ENCODE assay signal across 10 mouse cellular contexts in the genomic region with DNA sequence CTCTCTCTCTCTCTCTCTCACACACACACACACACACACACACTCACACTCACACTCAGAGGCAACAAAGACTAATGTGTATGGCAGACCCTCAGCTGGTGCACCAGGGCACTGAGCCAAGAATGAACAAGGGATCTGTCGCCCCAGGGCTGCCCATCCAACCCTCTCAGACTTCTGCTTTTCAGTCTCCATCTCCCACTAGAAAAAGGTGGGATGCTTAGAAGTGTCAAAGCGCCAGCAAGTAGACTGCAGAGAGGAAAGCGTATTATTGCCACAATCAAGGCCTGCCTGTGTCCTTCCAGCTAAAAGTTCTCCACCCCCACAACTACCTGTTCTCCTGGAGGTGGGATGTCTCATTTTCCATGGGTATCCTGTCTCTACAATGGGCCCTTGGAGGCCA. TPM values are rescaled to one million over a fixed set of nuclear protein-coding genes. Genes with fewer than 3 reads are reported as not detected.
A peak's percentile ranks its signal among the peaks of the same experiment; 100 is the strongest.
DNase-seq lines count a peak whose midpoint lies in the region; ATAC-seq and TF ChIP-seq lines count a peak whose summit lies in the region.
"Had no signal": no experiment of that assay in that cellular context is flagged by ENCODE, and none has a peak within 500 bp of the region (broad histone marks: within the 10 kb centered on the region; RNA-seq: fewer than 3 reads in every experiment).

No protein-coding gene starts in this region.

- no peak for TF ChIP-seq CTCF in gastrocnemius, adult 2 months (IDR thresholded peaks at IDR 0.05)
- no peak for TF ChIP-seq CTCF in hindbrain, postnatal 0 days (IDR thresholded peaks at IDR 0.05; ENCODE audit: low read depth)
- no peak for TF ChIP-seq CTCF in stomach, postnatal 0 days (IDR thresholded peaks at IDR 0.05; ENCODE audit: low read depth)

- H3K4me3 ChIP-seq in gastrocnemius, adult 2 months = peak overlapping the region; percentile 84
- H3K4me3 ChIP-seq in neural tube, embryonic 12.5 days = no peak overlapping the region
- H3K4me3 ChIP-seq in hindbrain, postnatal 0 days (ENCODE audit: low read length) = no peak overlapping the region
- no peak overlapping the region for H3K4me3 ChIP-seq in stomach, postnatal 0 days (ENCODE audit: low read depth, low read length)

- peaks cover 26% of the 10 kb centered on the region for H3K4me1 ChIP-seq in neural tube, embryonic 12.5 days
- peaks cover 28% of the 10 kb centered on the region for H3K4me1 ChIP-seq in hindbrain, postnatal 0 days (ENCODE audit: insufficient read depth, low read length)
- H3K4me1 ChIP-seq in stomach, postnatal 0 days (replicated peaks; ENCODE audit: control insufficient read depth, insufficient read depth) = peaks cover 12% of the 10 kb centered on the region

- peaks cover 17% of the 10 kb centered on the region for H3K27me3 ChIP-seq in neural tube, embryonic 12.5 days (replicated peaks)
- H3K27me3 ChIP-seq in hindbrain, postnatal 0 days (ENCODE audit: insufficient read depth, low read length) = no peaks in the 10 kb centered on the region
- no peaks in the 10 kb centered on the region for H3K27me3 ChIP-seq in stomach, postnatal 0 days (ENCODE audit: control insufficient read depth, insufficient read depth, low read length)

- H3K27ac ChIP-seq in gastrocnemius, adult 2 months = peak overlapping the region; percentile 97
- H3K27ac ChIP-seq in neural tube, embryonic 12.5 days = no peak overlapping the region
- no peak overlapping the region for H3K27ac ChIP-seq in hindbrain, postnatal 0 days
- no peak overlapping the region for H3K27ac ChIP-seq in stomach, postnatal 0 days (replicated peaks)
- H3K27ac ChIP-seq: liver, embryonic 13.5 days had no signal

- no peak for DNase-seq in gastrocnemius, adult 2 months
- no peak for DNase-seq in gastrocnemius, postnatal 14 days
- no peak for DNase-seq in neural tube, embryonic 10.5 days (ENCODE audit: extremely low spot score, low spot score)
- peak; percentile 32 for DNase-seq in hindbrain, postnatal 0 days (ENCODE audit: low spot score)
- no peak for DNase-seq in stomach, postnatal 0 days (ENCODE audit: low spot score)
- DNase-seq in adrenal gland, adult 18-20 months (ENCODE audit: low spot score in 2 of 2) = no peak
- DNase-seq in right cerebral cortex, adult 18-20 months = no peak
- DNase-seq: liver, embryonic 13.5 days; right cerebral cortex, postnatal 14 days had no signal

- no peak for ATAC-seq in neural tube, embryonic 12.5 days (ENCODE audit: low FRiP score, low read depth)
- no peak for ATAC-seq in hindbrain, postnatal 0 days
- no peak for ATAC-seq in stomach, postnatal 0 days (ENCODE audit: low FRiP score, low TSS enrichment)

- 81% methylated on average over 3 of the region's 3 CpGs for WGBS in neural tube, embryonic 12.5 days
- 56% methylated on average over 3 of the region's 3 CpGs for WGBS in hindbrain, postnatal 0 days
- WGBS in stomach, postnatal 0 days = 69% methylated on average over 3 of the region's 3 CpGs

- no peak for TF ChIP-seq EP300 in stomach, postnatal 0 days (optimal IDR thresholded peaks at IDR 0.05)

- no peak overlapping the region for H3K9ac ChIP-seq in neural tube, embryonic 12.5 days
- peak overlapping the region; percentile 68; the same call in 1 of the 2 replicates for H3K9ac ChIP-seq in hindbrain, postnatal 0 days (replicated peaks; ENCODE audit: low read length)
- no peak overlapping the region for H3K9ac ChIP-seq in stomach, postnatal 0 days (ENCODE audit: low read length)
- H3K9ac ChIP-seq: liver, embryonic 13.5 days had no signal

- no peaks in the 10 kb centered on the region for H3K9me3 ChIP-seq in neural tube, embryonic 12.5 days
- H3K9me3 ChIP-seq in hindbrain, postnatal 0 days (ENCODE audit: low read length) = no peaks in the 10 kb centered on the region
- no peaks in the 10 kb centered on the region for H3K9me3 ChIP-seq in stomach, postnatal 0 days (ENCODE audit: control insufficient read depth, low read length)
- H3K9me3 ChIP-seq: liver, embryonic 13.5 days had no signal

- intact Hi-C loops in gastrocnemius, adult 2 months (cut with DNase I) = no loop called here
- intact Hi-C loops in gastrocnemius, postnatal 14 days (cut with DNase I; ENCODE audit: low total_unique reads) = no loop called here

- peak overlapping the region; percentile 97 for H3K4me2 ChIP-seq in neural tube, embryonic 12.5 days (replicated peaks)
- H3K4me2 ChIP-seq in hindbrain, postnatal 0 days (ENCODE audit: low read depth, low read length) = peak overlapping the region; percentile 90
- H3K4me2 ChIP-seq in stomach, postnatal 0 days (replicated peaks; ENCODE audit: low read depth) = peak overlapping the region; percentile 74

- H3K36me3 ChIP-seq in neural tube, embryonic 12.5 days = no peaks in the 10 kb centered on the region
- H3K36me3 ChIP-seq in hindbrain, postnatal 0 days (ENCODE audit: insufficient read depth, low read length) = no peaks in the 10 kb centered on the region
- no peaks in the 10 kb centered on the region for H3K36me3 ChIP-seq in stomach, postnatal 0 days (ENCODE audit: control insufficient read depth, insufficient read depth, low read length)
- H3K36me3 ChIP-seq: liver, embryonic 13.5 days had no signal

RNA-seq across cellular contexts. Expression of a gene that starts 1.4 kb away (rescaled TPM):
- 100 to 1,000 TPM; 113 to 123 TPM for total RNA-seq in gastrocnemius, adult 2 months (2021)
- total RNA-seq in gastrocnemius, postnatal 14 days (2021) = 10 to 100 TPM; 48.0 to 48.7 TPM
- polyA plus RNA-seq in neural tube, embryonic 12.5 days (2016; fragmentation: Nextera tagmentation; extraction: Ambion mirVana) = 29.0 and 32.0 TPM in 2 replicates
- 18.4 and 34.8 TPM in 2 replicates for total RNA-seq in hindbrain, postnatal 0 days (2014; rRNA removed)
- 49.6 and 50.8 TPM in 2 replicates for polyA plus RNA-seq in hindbrain, postnatal 0 days (2015; fragmentation: Nextera tagmentation; extraction: Ambion mirVana)
- 83.5 and 86.2 TPM in 2 replicates for polyA plus RNA-seq in stomach, postnatal 0 days (2015; fragmentation: Nextera tagmentation; extraction: Ambion mirVana)
- total RNA-seq in adrenal gland, adult 18-20 months (2021) = 10 to 100 TPM; 53.2 to 60.3 TPM

RNA-seq across cellular contexts. Expression of a gene that starts 27.2 kb away (rescaled TPM):
- 10 to 100 TPM; 17.2 to 18.7 TPM for total RNA-seq in gastrocnemius, adult 2 months (2021)
- total RNA-seq in gastrocnemius, postnatal 14 days (2021) = 10 to 100 TPM; 12.4 to 16.8 TPM
- polyA plus RNA-seq in neural tube, embryonic 12.5 days (2016; fragmentation: Nextera tagmentation; extraction: Ambion mirVana) = 18.5 and 21.0 TPM in 2 replicates
- 44.1 and 54.4 TPM in 2 replicates for total RNA-seq in hindbrain, postnatal 0 days (2014; rRNA removed)
- polyA plus RNA-seq in hindbrain, postnatal 0 days (2015; fragmentation: Nextera tagmentation; extraction: Ambion mirVana) = 50.0 and 50.7 TPM in 2 replicates
- 76.3 and 83.1 TPM in 2 replicates for polyA plus RNA-seq in stomach, postnatal 0 days (2015; fragmentation: Nextera tagmentation; extraction: Ambion mirVana)
- 10 to 100 TPM; 60.6 to 78.3 TPM for total RNA-seq in adrenal gland, adult 18-20 months (2021)

RNA-seq across cellular contexts. Expression of a gene that starts 34.1 kb away (rescaled TPM):
- total RNA-seq in gastrocnemius, adult 2 months (2021) = under 1 TPM in 1 of 2 experiments, not detected in 1; 0.97 TPM
- total RNA-seq in gastrocnemius, postnatal 14 days (2021) = under 1 TPM; 0.16 to 0.51 TPM
- polyA plus RNA-seq in neural tube, embryonic 12.5 days (2016; fragmentation: Nextera tagmentation; extraction: Ambion mirVana) = 0.68 and 0.70 TPM in 2 replicates
- total RNA-seq in hindbrain, postnatal 0 days (2014; rRNA removed) = 2.0 TPM in 1 of 2 replicates, not detected in the other
- polyA plus RNA-seq in hindbrain, postnatal 0 days (2015; fragmentation: Nextera tagmentation; extraction: Ambion mirVana) = 0.93 and 1.2 TPM in 2 replicates
- 1.0 and 1.2 TPM in 2 replicates for polyA plus RNA-seq in stomach, postnatal 0 days (2015; fragmentation: Nextera tagmentation; extraction: Ambion mirVana)
- total RNA-seq in adrenal gland, adult 18-20 months (2021) = 1 to 10 TPM; 1.5 to 9.9 TPM
